Mouse (Mus musculus) heart, embryonic 14.5 days (tissue): ENCODE measurements around the gene Txndc17. TPM values are rescaled to one million over a fixed set of nuclear protein-coding genes. Genes with fewer than 3 reads are reported as not detected.
"Not testable (repeated sequence)": the region's sequence is repeated elsewhere in the genome, so short reads cannot be mapped to it uniquely, and the experiment has no call there.

ENCODE experiments used
- ATAC-seq: fragments of 200-750 bp; cut with Nextera tagmentation; 2 replicates; pipeline ENCODE4 v1.8.0; 2017; ENCODE audit warnings: low read depth, moderate TSS enrichment; ENCODE audit not compliant: insufficient number of reproducible peaks, insufficient read depth, low FRiP score
- H3K27ac ChIP-seq, 2 experiments: fragments of 200-500 bp in 1 of 2; fragments of 300-500 bp in 1 of 2; sonication (generic) in 1 of 2; replicated peaks in 1 of 2; 2 replicates each; pipeline ENCODE4 v1.5.1; 2012 to 2014; ENCODE audit warnings: low read depth in 2 of 2, low read length in 2 of 2, control low read depth in 1 of 2, mild to moderate bottlenecking in 1 of 2, mixed read lengths in 1 of 2; ENCODE audit not compliant: control insufficient read depth in 1 of 2, insufficient read depth in 1 of 2
- H3K27me3 ChIP-seq: fragments of 300-500 bp; sonication (generic); 2 replicates; pipeline ENCODE4 v1.6.1; 2014; ENCODE audit warnings: mild to moderate bottlenecking, low read length, control low read depth; ENCODE audit not compliant: control insufficient read depth, insufficient read depth
- H3K36me3 ChIP-seq: fragments of 300-500 bp; sonication (generic); 2 replicates; pipeline ENCODE4 v1.6.1; 2014; ENCODE audit warnings: mild to moderate bottlenecking, control low read depth, low read length, mixed read lengths; ENCODE audit not compliant: control insufficient read depth, insufficient read depth
- H3K4me1 ChIP-seq, 2 experiments: fragments of 200-500 bp in 1 of 2; fragments of 300-500 bp in 1 of 2; sonication (generic) in 1 of 2; 2 replicates each; pipeline ENCODE4 v1.6.1; 2012 to 2014; ENCODE audit warnings: low read length in 2 of 2, control low read depth in 1 of 2, mixed read lengths in 1 of 2; ENCODE audit not compliant: control insufficient read depth in 2 of 2, insufficient read depth in 2 of 2
- H3K4me2 ChIP-seq: fragments of 300-500 bp; sonication (generic); 2 replicates; pipeline ENCODE4 v1.6.1; 2014; ENCODE audit warnings: mild to moderate bottlenecking, low read length
- H3K4me3 ChIP-seq, 2 experiments: fragments of 200-500 bp in 1 of 2; fragments of 300-500 bp in 1 of 2; sonication (generic) in 1 of 2; 2 replicates each; pipeline ENCODE4 v1.5.1; 2012 to 2014; ENCODE audit warnings: low read length in 2 of 2, mild to moderate bottlenecking in 2 of 2, control low read depth in 1 of 2, low read depth in 1 of 2, moderate library complexity in 1 of 2; ENCODE audit not compliant: control insufficient read depth in 1 of 2, insufficient read depth in 1 of 2
- H3K9ac ChIP-seq: fragments of 300-500 bp; sonication (generic); 2 replicates; pipeline ENCODE4 v1.6.1; 2014; ENCODE audit warnings: mild to moderate bottlenecking, low read length
- H3K9me3 ChIP-seq: fragments of 300-500 bp; sonication (generic); 2 replicates; pipeline ENCODE4 v1.6.1; 2016; ENCODE audit warnings: low read length, control low read depth; ENCODE audit not compliant: control insufficient read depth
- WGBS: fragments of 180-500 bp; shearing (Covaris S2); extraction: QIAGEN DNeasy Blood & Tissue Kit; methylation state at CpG from one replicate; pipeline ENCODE4 v1.1.7; 2014; 5-methylcytosine and 5-hydroxymethylcytosine counted together
- polyA plus RNA-seq: library from polyadenylated mRNA; unstranded; fragments of >200 nt; fragmentation: Nextera tagmentation; extraction: Ambion mirVana; gene quantifications from 2 replicates; pipeline ENCODE4 v1.2.1, GENCODE M21; 2014

Txndc17 gene
- 161 and 177 TPM in 2 replicates for polyA plus RNA-seq

DNA sequence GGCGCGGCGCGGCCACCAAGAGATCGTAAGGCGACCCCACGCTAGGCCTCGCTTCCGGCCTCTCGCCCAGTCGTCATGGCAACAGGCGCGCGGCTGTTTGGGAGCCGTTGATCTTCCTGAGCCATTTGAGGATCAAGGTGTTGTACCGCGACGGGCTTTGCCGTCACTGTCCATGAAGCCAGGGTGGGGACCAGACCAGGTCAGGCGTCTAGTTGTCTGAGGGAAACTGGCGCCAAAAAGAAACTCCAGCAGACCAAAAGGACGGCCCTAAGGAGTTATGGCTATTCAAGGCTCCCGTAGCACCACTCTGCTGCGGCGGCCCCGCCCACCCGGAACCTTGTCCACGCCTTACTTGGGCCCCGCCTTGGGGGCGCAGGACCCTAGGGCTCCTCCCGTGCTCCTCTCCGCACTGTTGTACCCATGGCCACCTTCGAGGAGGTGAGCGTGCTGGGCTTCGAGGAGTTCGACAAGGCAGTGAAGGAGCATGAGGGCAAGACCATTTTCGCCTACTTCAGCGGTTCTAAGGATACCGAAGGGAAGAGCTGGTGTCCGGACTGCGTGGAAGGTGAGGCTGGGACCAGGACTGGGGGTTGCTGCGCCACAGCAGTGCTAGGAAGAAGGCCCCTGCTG is at the start of gene Txndc17, which contains the start of gene 4933427D14Rik:
TSS of gene Txndc17 (plus strand) at position 344 of the 630 bp plus-strand sequence.
TSS of gene 4933427D14Rik (minus strand) at position 256 of the 630 bp plus-strand sequence.
- Histone ChIP-seq H3K4me3 (peak within 1 kb of the TSS; percentile 66 to 91), H3K36me3 (peaks cover 32% of the 10 kb centered on the region), H3K27ac (0 out of 4 replicates have a peak within 1 kb of the TSS, but pooled peaks of 1 of the 2 experiments have one; percentile 30), H3K4me2 (peak within 1 kb of the TSS; percentile 89), H3K4me1 (peaks cover 8 to 14% of the 10 kb centered on the region in 2 experiments; a peak in 3 of 4 replicates), H3K9ac (peak within 1 kb of the TSS; percentile 91), H3K9me3 (no peaks in the 10 kb centered on the region), H3K27me3 (no peaks in the 10 kb centered on the region)
- peak; percentile 92 for ATAC-seq
- WGBS, result under 1% methylated on average over 42 of the region's 42 CpGs

GRCm38 (mm10) chr11:72163198-72163597 is 44.1 kb upstream of the Txndc17 start:
- Histone ChIP-seq H3K4me3 (no peak overlapping the region), H3K27ac (no peak overlapping the region), H3K27me3 (no peaks in the 10 kb centered on the region), H3K4me2 (no peak overlapping the region), H3K4me1 (no peaks in the 10 kb centered on the region), H3K9me3 (no peaks in the 10 kb centered on the region), H3K36me3 (peaks cover 74% of the 10 kb centered on the region), H3K9ac (no peak overlapping the region)
- ATAC-seq, result no peak
- WGBS, result 95% methylated on average over 2 of the region's 2 CpGs

DNA sequence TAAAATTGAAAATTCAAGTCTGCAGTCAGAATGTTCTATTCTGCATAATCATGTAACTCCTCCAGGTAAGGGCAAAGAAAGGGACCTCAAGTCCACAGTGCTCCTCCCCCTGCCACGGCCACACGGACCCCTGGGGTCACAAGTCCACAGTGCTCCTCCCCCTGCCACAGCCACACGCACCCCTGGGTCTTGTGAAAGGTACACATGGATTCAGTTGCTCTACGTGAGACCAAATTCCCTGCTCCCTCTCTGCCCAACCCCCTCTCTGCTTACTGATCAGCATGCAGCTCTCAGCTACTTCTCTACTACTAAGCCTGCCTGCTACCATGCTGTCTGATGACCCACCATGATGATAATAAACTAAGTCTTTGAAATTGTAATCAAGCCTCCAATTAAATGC is 37.5 kb upstream of the Txndc17 start:
- 86% methylated on average over 4 of the region's 4 CpGs for WGBS
- Histone ChIP-seq H3K4me2 (no peak overlapping the region), H3K9me3 (no peaks in the 10 kb centered on the region), H3K4me3 (no peak overlapping the region), H3K4me1 (no peaks in the 10 kb centered on the region), H3K9ac (no peak overlapping the region), H3K36me3 (peaks cover 73% of the 10 kb centered on the region), H3K27me3 (no peaks in the 10 kb centered on the region), H3K27ac (no peak overlapping the region)
- no peak for ATAC-seq

- not testable (repeated sequence) for H3K4me3 ChIP-seq, H3K4me2 ChIP-seq, H3K27me3 ChIP-seq, H3K27ac ChIP-seq, H3K9ac ChIP-seq, H3K9me3 ChIP-seq, H3K4me1 ChIP-seq, ATAC-seq
- WGBS, result 88% methylated on average over 4 of the region's 4 CpGs
- peaks cover 72% of the 10 kb centered on the region for H3K36me3 ChIP-seq
Observed at GRCm38 (mm10) chr11:72171906-72172305, 35.4 kb upstream of the Txndc17 start.

DNA sequence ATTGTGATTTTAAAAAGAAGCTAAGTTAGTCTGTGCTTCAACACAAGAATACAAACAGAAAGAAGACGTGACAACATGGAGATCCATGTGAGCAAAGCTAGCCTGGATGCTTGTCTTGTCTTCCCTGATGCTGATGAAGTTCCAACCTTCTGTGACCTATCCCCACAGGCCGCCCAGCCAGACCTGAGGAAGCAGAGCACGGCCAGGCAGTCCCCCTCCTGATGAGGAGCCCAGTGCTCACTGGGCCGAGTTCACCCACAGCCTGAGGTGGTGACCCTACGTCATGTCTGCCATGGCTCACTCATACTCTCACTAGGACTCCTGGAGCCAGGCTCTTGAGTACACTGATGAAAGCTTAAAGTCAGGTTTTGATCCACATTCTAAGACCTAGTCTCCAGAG is 33.8 kb upstream of the Txndc17 start:
- Histone ChIP-seq H3K4me1 (no peaks in the 10 kb centered on the region), H3K36me3 (peaks cover 74% of the 10 kb centered on the region), H3K27me3 (no peaks in the 10 kb centered on the region), H3K4me2 (no peak overlapping the region), H3K27ac (no peak overlapping the region), H3K9me3 (no peaks in the 10 kb centered on the region), H3K4me3 (no peak overlapping the region), H3K9ac (no peak overlapping the region)
- ATAC-seq, result no peak
- 81% methylated on average over 5 of the region's 5 CpGs for WGBS

DNA sequence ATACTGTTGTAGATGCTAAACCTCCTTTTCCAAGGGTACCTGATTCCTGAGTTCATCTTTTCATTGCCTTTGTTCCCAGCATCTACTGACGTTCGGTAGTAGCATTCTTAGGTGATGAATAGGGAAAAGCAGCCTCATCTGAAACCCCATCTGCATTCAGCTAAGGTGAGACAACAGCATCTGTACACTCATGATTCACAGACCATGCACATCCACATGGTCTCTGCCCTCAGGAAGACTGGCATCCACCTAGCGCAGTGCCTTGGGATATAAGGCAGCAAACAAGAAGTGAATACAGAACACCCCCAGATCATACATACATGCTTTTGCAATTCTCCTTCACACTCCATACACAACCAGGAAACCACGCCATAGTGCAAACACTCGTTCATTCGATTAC is 32.6 kb upstream of the Txndc17 start:
- 88% methylated on average over 6 of the region's 6 CpGs for WGBS
- Histone ChIP-seq H3K9me3 (no peaks in the 10 kb centered on the region), H3K27me3 (no peaks in the 10 kb centered on the region), H3K4me1 (no peaks in the 10 kb centered on the region), H3K9ac (no peak overlapping the region), H3K4me3 (no peak overlapping the region), H3K4me2 (no peak overlapping the region), H3K27ac (no peak overlapping the region), H3K36me3 (peaks cover 68% of the 10 kb centered on the region)
- no peak for ATAC-seq

DNA sequence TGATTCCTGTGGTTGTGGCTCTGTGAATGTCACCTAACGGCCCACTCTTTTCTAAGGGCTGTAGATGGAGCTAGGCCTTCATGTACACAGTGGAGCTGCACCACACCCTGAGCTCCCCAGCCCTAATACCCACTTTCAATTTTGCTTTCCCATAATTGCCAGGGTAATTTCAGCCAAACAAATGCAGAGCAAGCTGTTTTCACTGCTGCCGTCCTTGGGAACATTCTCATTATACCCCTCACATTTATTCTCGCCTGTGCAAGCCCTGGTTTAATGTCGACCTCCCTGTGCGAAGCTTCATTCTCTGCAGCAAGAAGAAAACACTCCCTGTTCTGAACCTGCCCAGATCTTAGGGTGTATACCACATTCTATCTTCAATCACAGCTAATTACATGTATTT is 31.4 kb upstream of the Txndc17 start:
- 92% methylated on average over 5 of the region's 5 CpGs for WGBS
- no peak overlapping the region for H3K4me2 ChIP-seq
- no peak overlapping the region for H3K4me3 ChIP-seq
- no peak overlapping the region for H3K9ac ChIP-seq
- no peaks in the 10 kb centered on the region for H3K9me3 ChIP-seq
- H3K36me3 ChIP-seq, result peaks cover 59% of the 10 kb centered on the region
- H3K27ac ChIP-seq, result no peak overlapping the region
- no peaks in the 10 kb centered on the region for H3K27me3 ChIP-seq
- no peaks in the 10 kb centered on the region for H3K4me1 ChIP-seq
- no peak for ATAC-seq

DNA sequence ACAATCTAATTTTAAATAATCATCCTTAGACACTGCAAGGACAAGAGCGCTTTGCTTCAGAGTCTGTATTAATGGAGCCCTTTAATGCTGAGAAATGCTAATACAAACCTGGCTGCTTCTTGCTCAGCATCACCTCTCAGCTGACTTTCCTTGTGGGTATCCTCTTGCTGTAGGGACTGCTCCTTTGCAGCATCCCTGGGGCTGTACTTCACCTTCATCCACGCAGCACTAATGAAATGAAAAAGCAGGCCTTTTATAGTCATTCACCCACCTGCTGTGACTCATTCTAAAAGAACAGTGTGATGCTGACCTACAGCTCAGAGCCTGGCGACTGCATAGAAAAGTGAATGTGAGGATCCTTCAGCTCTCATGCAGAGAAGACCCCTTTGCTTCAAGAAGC is 30.8 kb upstream of the Txndc17 start:
- WGBS, result 74% methylated on average over 3 of the region's 3 CpGs
- Histone ChIP-seq H3K27ac (no peak overlapping the region), H3K4me3 (no peak overlapping the region), H3K27me3 (no peaks in the 10 kb centered on the region), H3K36me3 (peaks cover 63% of the 10 kb centered on the region), H3K9me3 (no peaks in the 10 kb centered on the region), H3K4me1 (no peaks in the 10 kb centered on the region), H3K4me2 (no peak overlapping the region), H3K9ac (no peak overlapping the region)
- ATAC-seq, result no peak
